Mouse (Mus musculus): Measurements from ENCODE around the gene Tbc1d23.
"Not testable (repeated sequence)": the region's sequence is repeated elsewhere in the genome, so short reads cannot be mapped to it uniquely, and the experiment has no call there.

The Tbc1d23 gene

GRCm38 (mm10) chr16:57211037-57211436, 20.3 kb downstream of the Tbc1d23 start:
- DNase-seq: no peak

GRCm38 (mm10) chr16:57208342-57208741, 23.0 kb downstream of the Tbc1d23 start:
- peak; percentile 75 for DNase-seq

- no peak for DNase-seq
Observed at GRCm38 (mm10) chr16:57197281-57197680, 34.0 kb downstream of the Tbc1d23 start.

- no peak for DNase-seq
Observed at GRCm38 (mm10) chr16:57196590-57196989, 34.7 kb downstream of the Tbc1d23 start.

GRCm38 (mm10) chr16:57191214-57191613, 40.1 kb downstream of the Tbc1d23 start:
- DNase-seq: no peak

GRCm38 (mm10) chr16:57190390-57190789, 40.9 kb downstream of the Tbc1d23 start:
- no peak for DNase-seq

GRCm38 (mm10) chr16:57189493-57189892, 41.8 kb downstream of the Tbc1d23 start:
- peak; percentile 44 for DNase-seq

GRCm38 (mm10) chr16:57186618-57187017, 44.7 kb downstream of the Tbc1d23 start:
- no peak for DNase-seq

GRCm38 (mm10) chr16:57182037-57182436, 49.3 kb downstream of the Tbc1d23 start:
- no peak for DNase-seq

GRCm38 (mm10) chr16:57181180-57181579, 50.1 kb downstream of the Tbc1d23 start:
- DNase-seq: peak; percentile 40

- no peak for DNase-seq
Observed at GRCm38 (mm10) chr16:57177664-57178063, 53.6 kb downstream of the Tbc1d23 start.

GRCm38 (mm10) chr16:57177254-57177653, 54.0 kb downstream of the Tbc1d23 start:
- DNase-seq: peak; percentile 67

- no peak for DNase-seq
Observed at GRCm38 (mm10) chr16:57176276-57176675, 55.0 kb downstream of the Tbc1d23 start.

GRCm38 (mm10) chr16:57175751-57176150, 55.6 kb downstream of the Tbc1d23 start:
- no peak for DNase-seq

- DNase-seq: not testable (repeated sequence)
Observed at GRCm38 (mm10) chr16:57174480-57174879, 56.8 kb downstream of the Tbc1d23 start.

GRCm38 (mm10) chr16:57171570-57171969, 59.7 kb downstream of the Tbc1d23 start:
- no peak for DNase-seq

- DNase-seq: no peak
Observed at GRCm38 (mm10) chr16:57171161-57171560, 60.1 kb downstream of the Tbc1d23 start.

- no peak for DNase-seq
Observed at GRCm38 (mm10) chr16:57168236-57168635, 63.1 kb downstream of the Tbc1d23 start.

GRCm38 (mm10) chr16:57167514-57167912, 63.8 kb downstream of the Tbc1d23 start:
- DNase-seq: no peak

- DNase-seq: peak; percentile 96
Observed at GRCm38 (mm10) chr16:57166611-57167513, 64.4 kb downstream of the Tbc1d23 start, which contains the start of gene Nit2. TSS of gene Nit2 (minus strand) at chr16:57167341.

- no peak for DNase-seq
Observed at GRCm38 (mm10) chr16:57166086-57166485, 65.2 kb downstream of the Tbc1d23 start.

GRCm38 (mm10) chr16:57165157-57165556, 66.1 kb downstream of the Tbc1d23 start:
- no peak for DNase-seq

GRCm38 (mm10) chr16:57163694-57164093, 67.6 kb downstream of the Tbc1d23 start:
- no peak for DNase-seq

GRCm38 (mm10) chr16:57162841-57163240, 68.5 kb downstream of the Tbc1d23 start:
- DNase-seq: no peak
